Mouse (Mus musculus) inflammation-experienced regulatory T-cells (primary cell): ENCODE measurements around the gene Cd27. TPM values are rescaled to one million over a fixed set of nuclear protein-coding genes. Genes with fewer than 3 reads are reported as not detected.

ENCODE experiments used
- polyA plus RNA-seq, 2 experiments: library from polyadenylated mRNA; unstranded; fragments of 100-300 nt; shearing (Covaris generic); gene quantifications; one replicate each; pipeline ENCODE4 v1.2.1; 2017

Gene Cd27
- 100 to 1,000 TPM; 493 to 591 TPM for polyA plus RNA-seq

DNA sequence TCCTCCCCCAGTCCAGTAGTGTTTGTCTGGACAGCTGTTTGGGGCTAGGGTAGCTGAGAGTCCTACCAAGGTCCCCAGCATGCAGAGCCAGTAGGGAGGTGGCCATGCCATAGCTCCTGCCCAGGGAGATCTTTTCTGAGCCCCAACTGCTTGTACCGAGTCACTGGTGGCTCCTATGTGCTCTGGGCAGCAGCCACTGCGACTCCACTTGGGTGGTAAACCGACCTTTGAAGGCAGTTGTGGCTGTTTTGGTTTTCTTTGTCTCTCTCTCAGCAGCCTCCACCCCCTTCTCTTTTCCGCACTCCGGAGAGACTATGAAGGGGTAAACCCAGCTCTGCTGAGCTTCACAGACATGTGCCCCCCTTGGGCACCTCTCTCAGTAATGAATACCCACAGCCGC lies at the start of gene Cd27:
Gene Cd27 (minus strand): TSS at position 229 of the 400 bp plus-strand sequence.

DNA sequence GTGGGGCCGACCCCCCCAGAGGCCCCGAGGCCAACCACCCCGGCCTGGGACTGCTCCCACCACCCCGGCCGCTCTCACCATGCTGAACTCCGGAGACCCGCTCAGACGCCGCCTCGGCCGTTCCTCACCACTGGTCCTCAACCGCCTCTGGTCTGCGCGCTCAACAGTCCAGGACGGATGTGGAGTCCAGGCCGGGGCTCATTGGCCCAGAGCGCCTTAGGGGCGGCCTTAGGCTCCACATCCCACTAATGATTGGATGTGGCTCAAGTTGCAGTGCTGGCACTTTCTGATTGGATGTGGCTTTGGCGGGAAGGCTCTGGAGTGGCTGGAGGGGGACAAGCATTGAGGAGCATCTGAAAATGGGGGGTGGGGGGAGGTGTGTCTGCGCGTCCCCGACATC lies 49.1 kb upstream of the Cd27 start, which contains the start of gene Tuba3a:
Gene Tuba3a (minus strand): TSS at position 153 of the 400 bp plus-strand sequence.

DNA sequence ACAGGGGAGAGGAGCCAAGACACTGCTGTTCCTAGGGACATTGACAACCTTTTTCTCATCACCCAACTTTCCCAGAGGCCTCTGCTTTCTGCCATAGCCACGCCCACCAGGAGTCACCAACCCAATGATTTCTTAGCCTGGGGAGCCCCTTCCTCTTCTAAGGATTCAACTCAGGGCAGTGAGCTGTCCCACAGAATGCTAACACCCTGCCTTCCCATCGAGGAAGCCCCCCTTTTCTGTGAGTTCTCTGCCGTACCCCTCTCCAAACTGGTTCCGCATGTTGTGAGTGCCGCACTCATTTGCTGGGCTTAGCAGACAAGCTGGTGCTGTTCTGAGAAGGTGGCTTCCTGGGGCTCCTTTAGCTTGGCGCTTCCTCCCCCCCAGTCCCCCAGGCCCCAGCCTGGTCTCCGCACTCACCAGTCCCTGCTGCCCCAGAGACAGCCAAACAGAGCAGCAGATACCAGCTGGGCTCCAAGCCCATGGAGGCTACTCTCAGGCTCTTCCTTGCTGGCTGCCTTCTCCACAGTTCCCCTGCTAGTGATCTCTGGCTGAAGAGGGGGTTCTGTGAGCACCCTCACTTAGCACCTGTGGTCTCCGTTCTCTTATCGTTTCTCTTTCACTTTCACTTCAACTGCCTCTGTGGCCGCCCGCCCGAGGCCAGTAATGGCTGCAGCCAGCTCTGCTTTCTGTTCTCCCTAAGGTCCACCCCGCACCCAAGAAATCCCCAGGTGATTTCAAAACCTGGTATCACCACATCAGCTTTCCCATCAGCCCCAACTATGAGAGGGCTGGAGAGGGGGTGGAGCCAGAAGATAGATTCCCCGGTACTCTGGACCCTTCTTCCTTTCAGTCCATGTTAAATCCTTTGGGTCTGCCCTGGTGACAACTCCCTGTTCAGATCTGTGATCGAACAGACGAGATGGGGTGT lies 5.4 kb downstream of the Cd27 start, which contains the start of gene Tapbpl:
Gene Tapbpl (minus strand): TSS at position 744 of the 928 bp plus-strand sequence.

DNA sequence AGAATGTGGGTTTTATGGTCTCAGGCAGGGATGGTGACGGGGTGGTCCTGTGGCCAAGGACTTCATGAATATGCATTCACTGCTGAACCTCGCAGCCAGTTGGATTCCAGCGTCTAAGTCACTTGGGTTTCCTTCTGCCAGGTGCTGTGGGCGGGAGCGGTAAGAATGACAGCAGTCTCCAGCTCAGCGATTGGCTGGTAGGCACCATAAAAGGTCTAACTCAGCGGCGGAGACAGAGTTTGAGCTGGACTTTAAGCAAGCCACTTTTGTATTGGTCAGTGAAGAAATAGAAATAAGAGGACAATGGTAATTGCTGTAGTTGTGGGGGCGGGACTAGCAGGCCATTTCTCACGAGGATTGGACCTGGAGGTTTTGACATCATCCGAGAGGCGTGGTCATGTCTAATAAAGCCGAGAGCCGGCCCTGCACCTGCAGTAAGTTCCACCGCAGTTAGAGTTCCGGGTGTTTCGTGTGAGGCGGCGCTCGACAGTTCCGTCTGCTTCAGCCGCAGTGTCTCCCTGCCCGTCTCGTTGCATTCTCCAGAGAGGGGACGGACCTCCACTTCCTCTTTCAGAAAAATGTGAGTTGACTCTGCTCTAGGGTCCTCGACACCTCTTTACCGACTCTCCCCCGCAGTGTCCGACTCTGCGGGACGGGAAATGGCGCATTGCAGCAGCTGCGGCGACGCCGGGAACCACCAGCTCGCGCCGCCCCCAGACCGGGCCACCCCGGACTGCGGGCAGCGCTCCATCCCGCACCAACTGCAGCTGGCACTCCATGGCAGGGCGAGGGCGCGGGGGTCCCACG lies 21.5 kb downstream of the Cd27 start, which contains the start of gene Vamp1:
Gene Vamp1 (plus strand): TSS at position 404 of the 807 bp plus-strand sequence.

DNA sequence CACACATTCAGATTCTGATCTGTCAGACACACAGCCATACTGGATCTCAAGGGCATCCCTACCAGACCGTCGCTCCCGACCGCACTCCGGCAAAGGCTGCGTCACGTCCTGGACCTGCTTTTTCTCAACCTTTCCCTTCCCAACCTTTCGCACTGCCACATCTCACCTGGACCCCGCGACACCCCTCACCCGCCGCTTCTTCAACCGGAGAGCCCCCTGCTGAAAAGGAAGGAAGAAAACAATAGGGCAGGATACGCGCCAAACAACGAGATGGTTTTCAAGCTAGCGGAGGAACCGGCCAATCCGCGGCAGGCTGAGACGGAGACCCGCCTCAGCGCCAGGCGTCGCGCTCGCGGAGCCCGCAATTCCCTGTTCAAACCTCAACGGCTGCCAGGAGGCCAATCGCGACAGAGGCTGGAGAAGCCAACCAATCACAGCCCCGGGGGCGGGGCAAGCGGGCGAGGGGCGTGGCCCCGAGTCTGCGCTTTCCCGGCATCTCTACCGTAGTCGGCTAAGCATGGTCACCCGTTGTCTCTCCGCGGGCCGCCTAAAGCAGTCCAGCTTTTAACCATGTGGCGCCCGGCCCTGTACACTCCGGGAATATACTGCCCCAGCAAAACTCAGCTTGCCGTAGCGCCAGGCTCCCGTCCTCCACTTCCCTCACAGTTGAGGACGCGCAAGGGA lies 45.3 kb downstream of the Cd27 start, which contains the start of the genes Ncapd2 and Mrpl51:
Gene Ncapd2 (minus strand): TSS at position 370 of the 684 bp plus-strand sequence.
Gene Mrpl51 (plus strand): TSS at position 470 of the 684 bp plus-strand sequence.

Other genes starting within 250 kb of the Cd27 start
- gene Pianp, start 240.3 kb downstream of the Cd27 start, polyA plus RNA-seq = under 1 TPM in 1 of 2 experiments, not detected in 1; 0.45 TPM
- 10 to 100 TPM; 68.0 to 76.1 TPM for gene Zfp384, start 227.9 kb downstream of the Cd27 start, polyA plus RNA-seq
- 10 to 100 TPM; 85.4 to 87.6 TPM for gene Ing4, start 197.2 kb downstream of the Cd27 start, polyA plus RNA-seq
- 10 to 100 TPM; 20.3 to 33.0 TPM for gene Acrbp, start 187.3 kb downstream of the Cd27 start, polyA plus RNA-seq
- gene Lpar5, start 169.1 kb downstream of the Cd27 start, polyA plus RNA-seq = 10 to 100 TPM; 19.2 to 25.7 TPM
- gene Chd4, start 141.0 kb downstream of the Cd27 start, polyA plus RNA-seq = 10 to 100 TPM; 50.7 to 54.2 TPM
- 10 to 100 TPM; 44.4 to 53.1 TPM for gene Nop2, start 105.1 kb downstream of the Cd27 start, polyA plus RNA-seq
- 10 to 100 TPM; 30.3 to 30.4 TPM for gene Iffo1, start 91.8 kb downstream of the Cd27 start, polyA plus RNA-seq
- 100 to 1,000 TPM; 230 to 258 TPM for gene Gapdh, start 70.5 kb downstream of the Cd27 start, polyA plus RNA-seq
- 10 to 100 TPM; 22.3 to 23.4 TPM for gene Ncapd2, start 45.3 kb downstream of the Cd27 start, polyA plus RNA-seq
- gene Mrpl51, start 45.2 kb downstream of the Cd27 start, polyA plus RNA-seq = 10 to 100 TPM; 77.6 to 84.4 TPM
- gene Vamp1, start 21.5 kb downstream of the Cd27 start, polyA plus RNA-seq = 10 to 100 TPM; 43.8 TPM
- 100 to 1,000 TPM in 1 of 2 experiments, 10 to 100 TPM in 1; 98.8 to 118 TPM for gene Tapbpl, start 5.2 kb downstream of the Cd27 start, polyA plus RNA-seq
- 1 to 10 TPM in 1 of 2 experiments, under 1 TPM in 1; 0.61 to 2.1 TPM for gene Tuba3a, start 49.0 kb upstream of the Cd27 start, polyA plus RNA-seq
- gene Ltbr, start 76.9 kb upstream of the Cd27 start, polyA plus RNA-seq = 1 to 10 TPM in 1 of 2 experiments, not detected in 1; 1.0 TPM
- gene Scnn1a, start 83.6 kb upstream of the Cd27 start, polyA plus RNA-seq = under 1 TPM; 0.19 to 0.36 TPM
- gene Tnfrsf1a, start 112.4 kb upstream of the Cd27 start, polyA plus RNA-seq = 10 to 100 TPM; 34.4 to 37.5 TPM
- gene Plekhg6, start 143.8 kb upstream of the Cd27 start, polyA plus RNA-seq = under 1 TPM; 0.10 to 0.70 TPM